Mouse (Mus musculus): ENCODE measurements around the gene Krt81. TPM values are rescaled to one million over a fixed set of nuclear protein-coding genes. Genes with fewer than 3 reads are reported as not detected.

The Krt81 gene
- polyA plus RNA-seq, 1 experiment from 2014 or later = not detected

DNA sequence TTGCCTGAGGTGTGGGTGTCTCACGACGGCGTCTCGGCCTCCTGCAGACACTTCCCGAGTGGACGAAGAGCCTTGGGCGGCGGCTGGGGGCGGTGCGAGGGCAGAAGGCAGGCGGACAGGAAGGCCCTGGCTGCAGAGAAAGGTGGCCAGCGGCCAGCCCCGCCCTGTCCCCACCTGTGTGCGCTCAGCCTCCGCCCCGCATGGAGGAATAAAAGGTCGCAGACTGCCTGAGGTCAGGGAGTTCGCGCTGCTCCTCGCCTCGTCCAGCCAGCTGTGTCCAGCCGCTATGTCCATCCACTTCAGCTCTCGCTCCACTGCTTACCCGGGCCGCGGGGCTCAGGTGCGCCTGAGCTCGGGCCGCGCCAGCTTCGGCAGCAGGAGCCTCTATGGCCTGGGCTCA is 51.4 kb downstream of the Krt81 start:
- Histone ChIP-seq H3K4me2 (replicated peaks; ENCODE audit: low read depth, low read length) (no peak overlapping the region), H3K27ac (ENCODE audit: low read depth, low read length) (no peak overlapping the region), H3K4me1 (replicated peaks; ENCODE audit: control insufficient read depth, insufficient read depth, low read length) (no peaks in the 10 kb centered on the region), H3K36me3 (ENCODE audit: control insufficient read depth, insufficient read depth, low read length) (no peaks in the 10 kb centered on the region), H3K9ac (ENCODE audit: low read depth, low read length) (no peak overlapping the region), H3K9me3 (ENCODE audit: control insufficient read depth, low read length) (no peaks in the 10 kb centered on the region), H3K27me3 (ENCODE audit: control insufficient read depth, insufficient read depth, low read length) (peaks cover 12% of the 10 kb centered on the region), H3K4me3 (ENCODE audit: low read depth, low read length) (no peak overlapping the region)
- ATAC-seq (ENCODE audit: low FRiP score) (no peak), DNase-seq (ENCODE audit: low spot score) (no peak)
- 20% methylated on average over 31 of the region's 31 CpGs for WGBS

DNA sequence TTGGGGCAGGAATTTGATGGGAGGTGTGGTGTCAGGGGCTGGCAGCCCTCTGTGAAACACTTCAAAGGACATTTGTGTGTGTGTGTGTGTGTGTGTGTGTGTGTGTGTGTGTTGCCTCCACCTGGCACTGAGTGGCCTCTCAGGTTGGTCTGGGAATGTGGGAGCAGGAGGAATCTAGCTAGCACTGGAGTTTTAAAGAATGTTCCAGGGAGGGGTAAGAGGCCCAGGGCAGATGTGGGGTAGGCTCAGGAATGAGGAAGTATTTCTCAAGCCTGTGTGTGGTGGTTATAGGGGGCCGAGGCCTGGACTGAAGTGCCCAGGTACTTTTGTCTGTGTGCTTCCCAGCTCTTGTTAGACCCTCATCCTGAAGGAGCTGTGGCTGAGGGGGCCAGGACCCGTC is 52.8 kb downstream of the Krt81 start, which contains the start of gene Krt7:
Gene Krt7 (plus strand): TSS at position 269 of the 400 bp plus-strand sequence.
- H3K27me3 ChIP-seq (ENCODE audit: control insufficient read depth, insufficient read depth, low read length) = peaks cover 12% of the 10 kb centered on the region
- ATAC-seq (ENCODE audit: low FRiP score) (no peak), DNase-seq (ENCODE audit: low spot score) (no peak)
- H3K4me2 ChIP-seq (replicated peaks; ENCODE audit: low read depth, low read length) = no peak within 1 kb of the TSS
- H3K9me3 ChIP-seq (ENCODE audit: control insufficient read depth, low read length) = no peaks in the 10 kb centered on the region
- H3K36me3 ChIP-seq (ENCODE audit: control insufficient read depth, insufficient read depth, low read length) = no peaks in the 10 kb centered on the region
- no peak within 1 kb of the TSS for H3K27ac ChIP-seq (ENCODE audit: low read depth, low read length)
- H3K4me3 ChIP-seq (ENCODE audit: low read depth, low read length) = no peak within 1 kb of the TSS
- H3K9ac ChIP-seq (ENCODE audit: low read depth, low read length) = no peak within 1 kb of the TSS
- no peaks in the 10 kb centered on the region for H3K4me1 ChIP-seq (replicated peaks; ENCODE audit: control insufficient read depth, insufficient read depth, low read length)
- 52% methylated on average over 2 of the region's 2 CpGs for WGBS

Other genes with a start within 250 kb of the Krt81 start
- 4.5 and 5.0 TPM in 2 replicates for gene Grasp, start 239.6 kb downstream of the Krt81 start, polyA plus RNA-seq (2014; fragmentation: Nextera tagmentation; extraction: Ambion mirVana)
- 2.2 and 2.9 TPM in 2 replicates for gene Nr4a1, start 209.5 kb downstream of the Krt81 start, polyA plus RNA-seq (2014; fragmentation: Nextera tagmentation; extraction: Ambion mirVana)
- gene Atg101, start 179.5 kb downstream of the Krt81 start, polyA plus RNA-seq (2014; fragmentation: Nextera tagmentation; extraction: Ambion mirVana) = 66.5 and 69.6 TPM in 2 replicates
- 0.17 and 0.25 TPM in 2 replicates for gene 6030408B16Rik, start 170.5 kb downstream of the Krt81 start, polyA plus RNA-seq (2014; fragmentation: Nextera tagmentation; extraction: Ambion mirVana)
- gene Krt80, start 93.6 kb downstream of the Krt81 start, polyA plus RNA-seq (2014; fragmentation: Nextera tagmentation; extraction: Ambion mirVana) = 0.09 TPM in 1 of 2 replicates, not detected in the other
- gene Krt7, start 52.7 kb downstream of the Krt81 start, polyA plus RNA-seq (2014; fragmentation: Nextera tagmentation; extraction: Ambion mirVana) = 9.0 and 12.0 TPM in 2 replicates
- gene Krt87, start 24.9 kb downstream of the Krt81 start, polyA plus RNA-seq (2014; fragmentation: Nextera tagmentation; extraction: Ambion mirVana) = 0.08 TPM in 1 of 2 replicates, not detected in the other
- gene Krt88, start 16.0 kb downstream of the Krt81 start, polyA plus RNA-seq (2014; fragmentation: Nextera tagmentation; extraction: Ambion mirVana) = not detected in 2 replicates
- not detected in 2 replicates for gene Krt86, start 9.7 kb upstream of the Krt81 start, polyA plus RNA-seq (2014; fragmentation: Nextera tagmentation; extraction: Ambion mirVana)
- gene Krt83, start 27.8 kb upstream of the Krt81 start, polyA plus RNA-seq (2014; fragmentation: Nextera tagmentation; extraction: Ambion mirVana) = not detected in 2 replicates
- gene Gm49425, start 53.5 kb upstream of the Krt81 start, polyA plus RNA-seq (2014; fragmentation: Nextera tagmentation; extraction: Ambion mirVana) = not detected in 2 replicates
- not detected in 2 replicates for gene Krt84, start 69.1 kb upstream of the Krt81 start, polyA plus RNA-seq (2014; fragmentation: Nextera tagmentation; extraction: Ambion mirVana)
- not detected in 2 replicates for gene Krt82, start 86.9 kb upstream of the Krt81 start, polyA plus RNA-seq (2014; fragmentation: Nextera tagmentation; extraction: Ambion mirVana)
- 0.07 and 0.42 TPM in 2 replicates for gene Krt90, start 99.2 kb upstream of the Krt81 start, polyA plus RNA-seq (2014; fragmentation: Nextera tagmentation; extraction: Ambion mirVana)
- gene Krt75, start 110.2 kb upstream of the Krt81 start, polyA plus RNA-seq (2014; fragmentation: Nextera tagmentation; extraction: Ambion mirVana) = 0.04 and 0.05 TPM in 2 replicates
- not detected in 2 replicates for gene Gm5414, start 164.4 kb upstream of the Krt81 start, polyA plus RNA-seq (2014; fragmentation: Nextera tagmentation; extraction: Ambion mirVana)
- not detected in 2 replicates for gene Gm5478, start 183.6 kb upstream of the Krt81 start, polyA plus RNA-seq (2014; fragmentation: Nextera tagmentation; extraction: Ambion mirVana)
- not detected in 2 replicates for gene Krt6b, start 216.5 kb upstream of the Krt81 start, polyA plus RNA-seq (2014; fragmentation: Nextera tagmentation; extraction: Ambion mirVana)
- gene Krt6a, start 230.6 kb upstream of the Krt81 start, polyA plus RNA-seq (2014; fragmentation: Nextera tagmentation; extraction: Ambion mirVana) = not detected in 2 replicates
- 1.8 and 1.9 TPM in 2 replicates for gene Krt5, start 249.1 kb upstream of the Krt81 start, polyA plus RNA-seq (2014; fragmentation: Nextera tagmentation; extraction: Ambion mirVana)